16 mouse cellular contexts compared by ENCODE assay signal in the genomic region with DNA sequence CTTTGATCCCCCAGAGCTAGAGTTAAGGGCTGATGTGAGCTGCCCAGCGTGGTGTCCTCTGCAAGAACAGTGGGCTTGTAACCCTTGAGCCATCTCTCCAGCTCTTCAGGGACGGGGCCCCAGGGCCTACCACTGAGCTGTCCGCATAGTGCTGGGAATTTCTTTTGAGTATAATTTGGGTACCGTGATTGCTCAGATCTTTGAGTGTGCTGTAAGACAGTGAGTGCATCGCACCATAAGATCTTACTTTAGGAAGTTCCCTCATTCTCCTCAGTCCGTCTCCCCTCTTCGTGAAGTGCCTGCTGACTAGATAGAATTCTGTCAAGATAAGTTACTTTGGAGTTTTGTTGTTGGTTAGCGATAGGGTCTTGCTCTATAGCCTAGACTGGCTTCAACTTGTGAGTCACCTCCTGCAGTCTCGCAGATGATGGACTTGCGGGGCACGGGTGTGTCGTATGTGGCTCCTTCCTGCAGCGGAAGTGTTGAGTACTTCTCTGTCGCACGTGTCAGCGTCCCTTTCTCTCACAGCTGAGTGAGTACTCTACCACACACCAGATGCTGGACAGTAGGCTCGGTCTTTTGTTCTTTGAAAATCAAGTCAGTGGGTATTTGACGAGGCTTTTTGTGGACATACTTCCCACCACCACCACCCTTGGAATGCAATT. TPM values are rescaled to one million over a fixed set of nuclear protein-coding genes. Genes with fewer than 3 reads are reported as not detected.
DNase-seq lines count a peak whose midpoint lies in the region; ATAC-seq and TF ChIP-seq lines count a peak whose summit lies in the region.
"Had no signal": no experiment of that assay in that cellular context is flagged by ENCODE, and none has a peak within 500 bp of the region (broad histone marks: within the 10 kb centered on the region; RNA-seq: fewer than 3 reads in every experiment).

No protein-coding gene starts in this region.

- DNase-seq in forebrain, embryonic 11.5 days (ENCODE audit: low spot score): no peak
- peak; percentile 5 for DNase-seq in liver, adult 2 months (ENCODE audit: extremely low read depth, low read depth, low spot score)
- DNase-seq in liver (no peak), 416B (ENCODE audit: low read depth) (peak; percentile 80)
- DNase-seq in testis, postnatal 10 days (ENCODE audit: low spot score): no peak
- DNase-seq in spleen, postnatal 10 days (ENCODE audit: low spot score in 2 of 2): no peak
- DNase-seq: cerebellum, adult 11-12 months; thymus, postnatal 25 days had no signal

- no peak overlapping the region for H3K4me2 ChIP-seq in forebrain, embryonic 13.5 days
- H3K4me2 ChIP-seq in forebrain, embryonic 11.5 days (ENCODE audit: low read depth, low read length, severe bottlenecking): no peak overlapping the region
- peak overlapping the region; percentile 33 for H3K4me2 ChIP-seq in liver, embryonic 15.5 days
- H3K4me2 ChIP-seq: hindbrain, embryonic 15.5 days had no signal

- H3K36me3 ChIP-seq in forebrain, embryonic 13.5 days (ENCODE audit: poor library complexity, severe bottlenecking): peaks cover 59% of the 10 kb centered on the region
- peaks cover 18% of the 10 kb centered on the region for H3K36me3 ChIP-seq in forebrain, embryonic 11.5 days (ENCODE audit: control insufficient read depth, insufficient read depth, low read length)
- H3K36me3 ChIP-seq in liver, adult 2 months (ENCODE audit: control insufficient read depth, insufficient read depth, low read length): no peaks in the 10 kb centered on the region
- peaks cover 70% of the 10 kb centered on the region for H3K36me3 ChIP-seq in liver, embryonic 15.5 days (replicated peaks)
- H3K36me3 ChIP-seq: hindbrain, embryonic 15.5 days had no signal

- no peaks in the 10 kb centered on the region for H3K9me3 ChIP-seq in forebrain, embryonic 13.5 days (replicated peaks)
- no peaks in the 10 kb centered on the region for H3K9me3 ChIP-seq in forebrain, embryonic 11.5 days (ENCODE audit: control insufficient read depth, low read length)
- H3K9me3 ChIP-seq in liver, embryonic 15.5 days (replicated peaks): no peaks in the 10 kb centered on the region
- H3K9me3 ChIP-seq: embryonic facial prominence, embryonic 12.5 days; hindbrain, embryonic 15.5 days had no signal

- H3K4me1 ChIP-seq in forebrain, embryonic 13.5 days: peaks cover 31% of the 10 kb centered on the region
- H3K4me1 ChIP-seq in forebrain, embryonic 11.5 days (replicated peaks; ENCODE audit: control insufficient read depth, insufficient read depth, low read length): peaks cover 2% of the 10 kb centered on the region; the same call in 1 of the 2 replicates
- H3K4me1 ChIP-seq in liver, adult 2 months (ENCODE audit: control insufficient read depth, insufficient read depth, low read length): peaks cover 5% of the 10 kb centered on the region; the same call in 1 of the 2 replicates
- H3K4me1 ChIP-seq in liver, embryonic 15.5 days (replicated peaks): peaks cover 34% of the 10 kb centered on the region

- no peak for ATAC-seq in forebrain, embryonic 13.5 days
- no peak for ATAC-seq in forebrain, embryonic 11.5 days (replicated peaks; ENCODE audit: low FRiP score)
- ATAC-seq in liver, embryonic 15.5 days (ENCODE audit: insufficient read depth): no peak
- ATAC-seq: intestine, postnatal 0 days had no signal

- no peak for TF ChIP-seq CTCF in liver, adult 2 months (IDR thresholded peaks at IDR 0.05; ENCODE audit: low read depth, low read length)

- H3K4me3 ChIP-seq in forebrain, embryonic 13.5 days: no peak overlapping the region
- H3K4me3 ChIP-seq in forebrain, embryonic 11.5 days (ENCODE audit: low read depth, low read length): no peak overlapping the region
- H3K4me3 ChIP-seq in liver, adult 2 months (ENCODE audit: insufficient read depth, low read depth, low read length): no peak overlapping the region
- H3K4me3 ChIP-seq in liver, embryonic 15.5 days (replicated peaks): no peak overlapping the region
- H3K4me3 ChIP-seq: embryonic facial prominence, embryonic 12.5 days; forebrain, embryonic 10.5 days; hindbrain, embryonic 15.5 days; layer of hippocampus, adult 2 months had no signal

- no peaks in the 10 kb centered on the region for H3K27me3 ChIP-seq in forebrain, embryonic 13.5 days
- no peaks in the 10 kb centered on the region for H3K27me3 ChIP-seq in forebrain, embryonic 11.5 days (ENCODE audit: control insufficient read depth, insufficient read depth, low read length)
- H3K27me3 ChIP-seq in liver, adult 2 months (ENCODE audit: control insufficient read depth, insufficient read depth, low read length): no peaks in the 10 kb centered on the region
- H3K27me3 ChIP-seq in liver, embryonic 15.5 days: no peaks in the 10 kb centered on the region
- H3K27me3 ChIP-seq: embryonic facial prominence, embryonic 12.5 days; hindbrain, embryonic 15.5 days had no signal

- no peak overlapping the region for H3K27ac ChIP-seq in forebrain, embryonic 13.5 days
- H3K27ac ChIP-seq in forebrain, embryonic 11.5 days (ENCODE audit: low read depth, low read length): no peak overlapping the region
- no peak overlapping the region for H3K27ac ChIP-seq in liver, adult 2 months (replicated peaks; ENCODE audit: insufficient read depth, low read depth, low read length)
- H3K27ac ChIP-seq in liver, embryonic 15.5 days (replicated peaks): no peak overlapping the region
- H3K27ac ChIP-seq: embryonic facial prominence, embryonic 12.5 days; forebrain, embryonic 10.5 days; hindbrain, embryonic 15.5 days; kidney, postnatal 0 days; layer of hippocampus, adult 2 months had no signal

- no peak for TF ChIP-seq POLR2A in liver, adult 2 months (IDR thresholded peaks at IDR 0.05; ENCODE audit: extremely low read depth, insufficient read depth, low read length)

- H3K9ac ChIP-seq in forebrain, embryonic 13.5 days: 0 out of 2 replicates have a peak overlapping the region, but pooled peaks have one; percentile 40
- no peak overlapping the region for H3K9ac ChIP-seq in forebrain, embryonic 11.5 days (ENCODE audit: low read length)
- no peak overlapping the region for H3K9ac ChIP-seq in liver, adult 2 months (ENCODE audit: low read depth, low read length)
- H3K9ac ChIP-seq in liver, embryonic 15.5 days: no peak overlapping the region
- H3K9ac ChIP-seq: embryonic facial prominence, embryonic 12.5 days; hindbrain, embryonic 15.5 days had no signal

- WGBS in forebrain, embryonic 13.5 days: 89% methylated on average over 18 of the region's 18 CpGs
- 92% methylated on average over 18 of the region's 18 CpGs for WGBS in forebrain, embryonic 11.5 days
- WGBS in liver, adult 2 months: 88% methylated on average over 18 of the region's 18 CpGs
- WGBS in liver, embryonic 15.5 days (ENCODE audit: insufficient replicate concordance): 78% methylated on average over 18 of the region's 18 CpGs

- H3K79me2 ChIP-seq in liver, adult 2 months (ENCODE audit: control insufficient read depth, insufficient read depth, low read length): no peaks in the 10 kb centered on the region

RNA-seq across cellular contexts. Expression of a gene that starts 3.7 kb away (rescaled TPM):
- 80.7 and 85.2 TPM in 2 replicates for polyA plus RNA-seq in forebrain, embryonic 13.5 days (2015; fragmentation: Nextera tagmentation; extraction: Ambion mirVana)
- 146 and 148 TPM in 2 replicates for polyA plus RNA-seq in forebrain, embryonic 11.5 days (2014; fragmentation: Nextera tagmentation; extraction: Ambion mirVana)
- 0.65 and 2.3 TPM in 2 replicates for total RNA-seq in liver, adult 2 months (2014; rRNA removed)
- polyA plus RNA-seq in liver, adult 2 months (2012; rRNA removed): 0.20 and 0.21 TPM in 2 replicates
- 43.6 and 47.1 TPM in 2 replicates for polyA plus RNA-seq in liver, embryonic 15.5 days (2015; fragmentation: Nextera tagmentation; extraction: Ambion mirVana)

RNA-seq across cellular contexts. Expression of a gene that starts 52.2 kb away (rescaled TPM):
- polyA plus RNA-seq in forebrain, embryonic 13.5 days (2015; fragmentation: Nextera tagmentation; extraction: Ambion mirVana): 1.6 and 2.8 TPM in 2 replicates
- polyA plus RNA-seq in forebrain, embryonic 11.5 days (2014; fragmentation: Nextera tagmentation; extraction: Ambion mirVana): 2.4 and 6.0 TPM in 2 replicates
- total RNA-seq in liver, adult 2 months (2014; rRNA removed): 10.9 and 17.0 TPM in 2 replicates
- polyA plus RNA-seq in liver, adult 2 months (2012; rRNA removed): 3.9 and 5.7 TPM in 2 replicates
- polyA plus RNA-seq in liver, embryonic 15.5 days (2015; fragmentation: Nextera tagmentation; extraction: Ambion mirVana): 0.30 and 0.39 TPM in 2 replicates

Comparison
In these comparisons a context has a peak if more than half of its experiments do, and no peak if none do; other contexts are left out.
1. DNase-seq: peak in liver, adult 2 months (single experiment) and 416B (single experiment); none in forebrain, embryonic 11.5 days (single experiment), liver (single experiment), testis, postnatal 10 days (single experiment) and spleen, postnatal 10 days (0 of 2).
2. RNA of a gene that starts 3.7 kb away (polyA plus RNA-seq): 146 to 148 TPM in forebrain, embryonic 11.5 days, 80.7 to 85.2 TPM in forebrain, embryonic 13.5 days and 43.6 to 47.1 TPM in liver, embryonic 15.5 days; 0.20 to 0.21 TPM in liver, adult 2 months; every median in the first group is over 10 times any median in the second.